Mouse (Mus musculus) lung, adult 18-20 months (tissue): Measurements from ENCODE around the gene Actr5.
A peak's percentile ranks its signal among the peaks of the same experiment; 100 is the strongest.

Source experiments
- DNase-seq, 2 experiments: peaks; one replicate each; pipeline ENCODE4 v3.0.0; 2022; ENCODE audit warnings: mixed read lengths in 2 of 2

The Actr5 gene

DNA sequence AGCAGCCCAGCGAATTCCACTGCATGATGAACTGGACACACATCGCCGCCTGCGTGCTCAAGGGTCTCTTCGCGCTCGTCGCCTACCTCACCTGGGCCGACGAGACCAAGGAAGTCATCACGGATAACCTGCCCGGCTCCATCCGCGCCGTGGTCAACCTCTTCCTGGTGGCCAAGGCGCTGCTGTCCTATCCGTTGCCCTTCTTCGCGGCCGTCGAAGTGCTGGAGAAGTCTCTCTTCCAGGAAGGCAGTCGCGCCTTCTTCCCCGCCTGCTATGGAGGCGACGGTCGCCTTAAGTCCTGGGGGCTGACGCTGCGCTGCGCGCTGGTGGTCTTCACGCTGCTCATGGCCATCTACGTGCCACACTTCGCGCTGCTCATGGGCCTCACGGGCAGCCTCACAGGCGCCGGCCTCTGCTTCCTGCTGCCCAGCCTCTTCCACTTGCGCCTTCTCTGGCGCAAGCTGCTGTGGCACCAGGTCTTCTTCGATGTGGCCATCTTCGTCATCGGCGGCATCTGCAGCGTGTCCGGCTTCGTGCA, 10.2 kb upstream of the Actr5 start:
- no peak for DNase-seq

DNA sequence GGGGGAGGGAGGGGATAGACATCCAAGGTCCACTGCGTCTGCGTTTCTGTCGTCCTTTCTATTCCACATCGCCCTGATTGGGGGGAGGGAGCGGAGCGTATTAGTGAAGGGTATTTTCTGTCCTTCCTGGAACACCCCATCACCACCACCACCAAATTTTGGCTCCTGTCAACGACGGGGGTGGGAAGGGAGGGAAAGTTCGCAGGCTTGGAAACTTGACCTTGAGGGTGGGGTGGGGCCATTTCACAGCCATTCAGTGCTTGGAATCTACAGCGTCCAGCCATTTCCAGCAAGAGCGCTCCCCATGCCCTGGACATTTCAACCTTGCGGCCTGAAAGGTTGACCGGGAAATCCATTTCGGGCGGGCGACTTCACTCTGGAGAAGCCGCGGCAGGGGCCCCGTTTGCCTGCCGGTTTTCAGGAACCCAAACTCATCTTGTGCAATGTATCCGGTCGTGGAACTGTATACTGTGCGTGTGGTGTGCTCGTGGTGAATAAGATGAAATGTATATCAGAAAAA, 9.5 kb upstream of the Actr5 start:
- no peak for DNase-seq

DNA sequence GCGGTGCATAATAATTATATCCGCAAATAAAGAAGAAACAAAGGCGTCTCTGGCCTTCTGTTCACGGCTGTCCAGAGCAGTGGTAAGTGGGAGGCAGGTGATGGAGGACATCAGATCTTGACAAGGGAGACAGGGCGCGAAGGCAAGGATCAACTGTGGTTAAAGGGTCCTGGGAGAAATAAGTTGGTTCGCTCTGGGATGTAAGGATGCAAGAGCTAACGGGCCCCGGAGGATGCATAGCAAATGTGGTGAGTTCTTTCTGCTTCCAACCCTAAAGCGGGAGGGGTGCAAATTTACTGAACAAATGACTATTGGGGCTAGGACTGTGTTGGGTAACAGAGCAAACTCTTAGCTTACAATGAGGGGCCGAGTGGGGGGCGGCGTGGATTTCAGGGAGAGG, 9.0 kb upstream of the Actr5 start:
- no peak for DNase-seq

DNA sequence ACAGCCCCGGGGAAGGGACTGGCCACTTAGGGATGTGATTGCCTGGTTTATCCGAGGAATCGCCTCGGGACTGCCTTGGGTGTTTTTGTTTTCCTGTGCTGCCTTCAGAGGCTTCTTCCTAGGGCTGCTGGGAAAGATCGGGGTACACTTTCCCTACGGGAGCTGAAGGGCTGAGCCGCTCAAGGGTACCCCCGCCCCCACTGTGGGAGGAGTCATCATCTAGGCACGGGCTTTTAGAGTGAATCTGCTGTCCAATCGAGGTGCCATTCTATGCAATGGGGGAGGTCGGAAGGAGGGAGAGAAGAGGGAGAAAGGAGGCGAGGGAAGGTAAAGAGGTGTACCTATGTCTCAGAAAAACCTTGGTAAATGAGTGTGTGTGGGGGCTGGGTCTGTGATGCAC, 8.4 kb upstream of the Actr5 start:
- no peak for DNase-seq

DNA sequence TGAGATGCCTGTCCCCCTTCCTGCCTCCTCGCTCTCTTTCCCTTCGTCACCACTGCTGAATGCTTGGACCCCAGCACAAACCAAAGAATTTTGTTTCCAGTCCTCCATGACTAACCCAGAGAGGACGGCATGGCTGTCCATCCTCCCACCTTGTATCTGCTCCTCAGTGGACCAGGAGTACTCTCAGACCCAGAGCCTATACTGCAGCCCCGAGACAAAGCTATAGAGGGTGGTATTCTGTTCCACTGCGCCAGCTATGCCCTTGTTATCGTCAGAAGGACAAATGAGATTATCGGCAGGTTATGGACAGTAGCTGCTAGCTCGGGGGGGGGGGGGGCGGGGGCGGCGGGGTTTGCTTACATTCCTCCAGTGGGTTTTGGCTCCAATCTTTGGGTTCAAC, 7.9 kb upstream of the Actr5 start:
- no peak for DNase-seq

DNA sequence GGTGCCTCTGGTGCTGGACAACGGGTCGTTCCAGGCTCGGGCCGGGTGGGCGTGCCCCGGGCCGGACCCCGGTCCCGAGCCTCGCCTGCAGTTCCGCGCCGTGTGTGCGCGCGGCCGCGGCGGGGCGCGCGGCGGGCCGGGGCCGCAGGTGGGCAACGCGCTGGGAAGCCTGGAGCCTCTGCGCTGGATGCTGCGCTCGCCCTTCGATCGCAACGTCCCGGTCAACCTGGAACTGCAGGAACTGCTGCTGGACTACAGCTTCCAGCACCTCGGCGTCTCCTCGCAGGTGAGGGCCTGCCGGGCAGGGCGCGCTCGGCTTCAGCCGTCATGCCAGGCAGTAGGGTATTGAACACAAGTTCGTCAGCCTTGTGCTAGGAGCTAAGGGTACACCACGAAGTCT, 543 bp downstream of the Actr5 start:
- DNase-seq: no peak

DNA sequence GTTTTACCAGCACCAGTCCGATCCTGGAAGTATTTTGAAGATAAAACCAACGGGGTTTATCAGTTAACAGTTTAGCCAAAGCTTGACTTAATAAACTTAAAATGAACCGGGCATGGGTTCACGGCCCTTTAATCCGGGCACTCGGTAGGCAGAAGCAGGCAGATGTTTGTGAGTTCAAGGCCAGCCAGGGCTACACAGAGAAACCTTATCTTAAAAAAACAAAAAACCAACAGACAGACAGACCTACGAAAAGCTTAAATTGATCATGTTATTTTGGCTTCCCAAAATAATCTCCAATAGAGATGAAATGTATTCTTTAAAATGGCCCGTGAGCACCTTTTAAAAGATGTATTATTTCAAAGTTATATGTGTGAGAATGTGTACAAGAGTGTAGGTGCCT, 1.0 kb downstream of the Actr5 start:
- no peak for DNase-seq

DNA sequence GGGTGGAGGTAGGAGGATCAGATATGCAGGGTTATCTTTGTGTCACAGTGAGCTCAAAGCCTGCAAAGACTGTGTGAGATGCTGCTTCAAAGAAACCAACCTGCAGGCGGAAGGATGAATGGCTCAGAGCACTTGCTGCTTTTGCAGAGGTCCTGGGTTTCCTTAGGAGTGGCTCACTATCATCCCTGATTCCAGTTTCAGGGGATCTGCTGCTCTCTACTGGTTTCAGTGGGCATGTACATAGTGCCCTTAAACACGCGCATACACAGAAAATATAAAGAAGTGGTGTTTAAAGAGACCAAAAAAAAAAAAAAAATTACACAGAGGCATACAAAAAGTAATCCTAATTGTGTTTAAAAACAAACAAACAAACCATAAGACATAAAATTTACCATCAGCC, 4.2 kb downstream of the Actr5 start:
- DNase-seq: no peak

DNA sequence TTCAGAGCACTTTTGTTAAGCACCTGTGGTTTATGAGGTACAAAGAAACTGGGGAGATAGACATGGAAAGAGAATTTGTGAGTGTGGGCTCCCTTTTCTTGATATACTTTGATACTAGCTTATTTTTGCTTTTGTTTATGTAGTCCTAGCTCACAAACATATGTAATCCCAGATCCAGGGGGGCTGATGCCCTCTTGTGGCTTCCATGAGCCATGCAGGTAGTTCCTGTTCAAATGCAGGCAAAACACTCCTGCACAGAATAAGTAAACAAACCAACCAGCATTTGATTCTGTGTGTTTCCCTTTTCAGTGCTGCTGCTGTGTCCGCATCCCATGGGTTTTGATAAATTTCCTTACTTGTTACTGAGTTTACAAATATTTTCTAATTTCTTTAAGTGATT, 4.7 kb downstream of the Actr5 start:
- DNase-seq: no peak

DNA sequence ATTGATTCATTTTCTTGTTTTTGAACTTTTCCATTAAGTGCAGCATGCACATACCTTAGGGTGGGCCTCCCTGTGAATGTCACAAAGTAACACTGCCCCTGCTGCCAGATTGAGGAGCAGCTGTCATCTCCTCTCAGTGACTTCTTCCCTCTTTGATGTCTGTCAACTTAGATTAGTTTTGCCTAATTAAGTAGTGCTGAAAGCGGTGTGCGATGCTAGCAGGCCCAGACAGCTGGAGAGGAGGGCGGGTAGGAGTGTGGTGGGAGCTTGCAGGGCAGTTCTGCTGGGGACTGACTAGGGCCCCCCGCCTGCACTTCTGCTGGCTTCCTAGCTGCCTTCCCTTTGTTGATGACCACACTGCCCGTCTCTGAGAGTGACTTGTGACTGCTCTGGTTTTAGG, 7.2 kb downstream of the Actr5 start:
- no peak for DNase-seq

DNA sequence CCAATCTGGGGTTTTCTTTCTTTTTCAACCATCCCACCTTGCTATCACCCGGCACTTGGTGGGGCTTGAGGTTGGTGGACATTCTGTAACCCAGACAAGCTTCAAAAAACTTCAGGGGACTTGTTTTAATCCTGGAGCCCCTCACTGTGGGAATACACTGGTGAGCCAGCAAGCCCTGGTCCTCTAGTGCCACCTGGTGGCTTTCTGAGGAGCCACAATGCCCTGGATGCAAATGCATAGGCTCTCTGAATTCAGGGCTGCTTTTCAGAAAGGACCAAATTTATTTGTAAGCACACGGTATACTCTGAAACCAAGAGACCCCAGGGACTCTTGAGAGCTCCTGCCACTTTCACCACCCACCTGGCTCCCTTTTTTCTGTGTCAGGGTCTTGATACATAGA, 17.2 kb downstream of the Actr5 start:
- DNase-seq: peak; percentile 37 to 51

DNA sequence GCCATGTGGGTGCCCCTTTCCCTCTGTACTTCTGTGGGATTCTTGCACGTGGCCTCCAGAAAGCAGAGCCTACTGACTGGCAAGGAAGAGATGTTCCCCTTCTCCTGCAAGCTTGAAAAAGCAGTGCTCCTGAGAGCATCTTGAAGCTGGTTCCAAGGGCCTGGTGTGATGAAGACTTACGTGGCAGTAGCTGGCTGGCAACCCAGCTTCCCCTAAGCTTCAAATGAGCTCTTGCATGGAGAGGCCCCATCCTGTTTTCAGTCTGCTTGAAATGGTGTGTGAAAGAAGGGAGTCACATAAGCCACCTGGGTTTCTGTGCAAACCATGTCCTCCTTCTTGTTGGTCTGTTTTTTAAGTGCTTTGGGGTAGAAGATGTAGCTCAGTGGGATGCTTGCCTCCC, 17.9 kb downstream of the Actr5 start:
- no peak for DNase-seq

DNA sequence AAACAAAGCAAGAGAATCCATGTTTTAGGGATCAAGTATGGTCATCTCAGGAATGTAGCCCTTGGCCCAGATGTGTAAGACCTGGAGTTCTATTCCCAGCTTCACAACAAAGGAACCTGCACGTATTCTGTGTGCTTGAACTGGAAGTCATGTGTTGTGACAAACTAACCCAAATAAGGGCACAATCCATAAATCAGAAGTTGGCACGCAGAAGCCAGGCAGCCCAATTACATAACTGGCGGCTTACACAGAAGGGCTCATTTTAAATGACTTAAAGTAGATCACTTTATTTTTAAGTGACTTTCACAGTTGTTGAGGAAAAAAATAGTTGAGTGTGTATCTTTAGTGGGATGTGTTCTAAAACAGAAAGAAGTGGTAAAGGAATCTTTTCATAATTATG, 19.1 kb downstream of the Actr5 start:
- DNase-seq: no peak

DNA sequence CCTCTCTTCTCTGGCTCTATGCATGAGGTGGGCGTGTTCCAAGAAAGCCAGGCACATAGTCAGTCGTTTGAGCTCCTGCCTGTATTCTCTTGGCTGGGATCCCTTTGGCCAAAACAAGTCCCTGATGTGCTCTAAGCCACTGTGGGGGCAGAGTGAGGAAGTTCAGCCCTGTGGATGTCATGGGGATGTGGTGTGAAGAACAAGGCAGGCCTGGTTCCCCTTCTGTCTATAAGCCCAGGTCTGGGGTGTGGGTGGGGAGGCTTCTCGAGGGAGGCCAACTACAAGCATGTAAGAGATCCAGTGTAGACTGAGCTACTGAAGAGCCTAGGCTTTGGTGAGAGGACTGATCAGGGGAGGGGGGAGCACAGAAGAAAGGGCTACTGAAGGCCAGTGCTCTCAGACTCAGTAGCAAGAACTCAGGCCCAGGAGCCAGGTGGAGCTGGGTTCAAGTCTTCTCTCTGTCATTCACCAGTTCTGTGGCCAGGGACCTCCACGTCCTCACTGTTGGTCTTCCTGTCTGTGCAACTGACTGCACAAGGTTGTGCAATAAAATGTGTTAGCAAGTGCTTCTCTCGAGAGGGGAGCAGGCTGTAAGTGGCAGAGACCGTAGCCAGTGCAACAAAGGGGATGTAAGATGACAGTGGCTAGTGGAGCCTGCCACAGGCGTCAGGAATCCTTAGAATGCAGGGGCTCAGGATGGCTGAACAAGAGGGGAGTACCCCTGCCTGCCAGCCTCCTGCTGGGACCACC, 26.6 kb downstream of the Actr5 start:
- DNase-seq: no peak

DNA sequence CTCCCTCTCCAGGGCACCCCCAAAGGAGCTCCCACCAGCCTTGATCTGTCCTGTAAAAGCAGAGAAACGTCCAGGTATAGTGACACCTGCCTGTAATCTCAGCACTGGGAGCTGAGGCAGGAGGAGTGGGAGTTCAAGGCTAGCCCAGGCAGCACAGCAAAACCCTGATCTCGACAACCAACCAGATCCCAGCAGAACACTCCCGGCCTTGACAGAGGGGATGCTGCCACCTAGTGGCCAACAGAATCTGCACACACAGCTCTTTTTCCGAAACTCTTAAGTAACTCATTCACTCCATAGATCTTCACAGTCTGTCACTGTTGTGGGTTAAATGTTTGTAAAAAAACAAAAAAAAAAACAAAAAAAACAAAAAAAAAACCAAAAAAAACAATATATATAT, 28.3 kb downstream of the Actr5 start:
- peak; percentile 70 to 74 for DNase-seq

DNA sequence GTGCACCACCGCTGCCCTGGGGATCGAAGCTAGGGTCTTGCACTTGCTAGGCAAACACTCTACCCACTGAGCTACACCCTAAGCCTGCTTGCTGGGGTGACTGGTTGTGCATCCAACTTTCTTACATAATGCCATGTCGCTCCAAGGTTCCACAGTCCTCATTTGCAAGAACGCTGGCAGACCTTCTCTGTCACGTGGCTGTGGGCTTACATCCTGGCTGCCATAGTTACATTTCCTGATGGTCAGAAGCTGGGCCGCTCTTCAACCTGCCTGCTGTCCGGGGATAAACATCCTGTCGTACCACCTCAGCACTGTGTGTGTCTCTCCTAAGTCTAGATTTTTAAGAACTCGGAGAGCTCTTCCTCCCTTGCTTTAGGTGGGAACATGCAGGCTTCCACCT, 30.0 kb downstream of the Actr5 start:
- peak; percentile 61 to 74 for DNase-seq

DNA sequence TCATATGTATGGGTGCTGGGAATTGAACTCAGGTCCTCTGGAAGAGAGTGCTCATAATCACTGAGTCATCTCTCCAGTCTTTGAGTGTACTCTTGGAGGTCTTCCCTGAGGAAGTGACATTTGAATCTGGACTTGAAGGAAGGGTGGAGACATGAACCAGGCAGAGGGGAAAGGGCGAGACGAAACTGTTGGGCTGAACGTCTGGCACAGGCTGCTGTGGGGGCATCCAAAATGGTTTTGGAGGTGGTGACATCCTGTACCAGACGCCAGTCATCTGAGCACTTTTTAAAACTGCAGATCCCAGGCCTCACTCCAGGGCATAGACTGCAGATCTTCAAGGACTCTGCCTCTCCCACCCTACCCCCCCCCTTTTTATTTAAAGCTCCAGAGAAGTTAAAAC, 31.1 kb downstream of the Actr5 start:
- peak in 1 of 2 experiments; percentile 66 for DNase-seq

DNA sequence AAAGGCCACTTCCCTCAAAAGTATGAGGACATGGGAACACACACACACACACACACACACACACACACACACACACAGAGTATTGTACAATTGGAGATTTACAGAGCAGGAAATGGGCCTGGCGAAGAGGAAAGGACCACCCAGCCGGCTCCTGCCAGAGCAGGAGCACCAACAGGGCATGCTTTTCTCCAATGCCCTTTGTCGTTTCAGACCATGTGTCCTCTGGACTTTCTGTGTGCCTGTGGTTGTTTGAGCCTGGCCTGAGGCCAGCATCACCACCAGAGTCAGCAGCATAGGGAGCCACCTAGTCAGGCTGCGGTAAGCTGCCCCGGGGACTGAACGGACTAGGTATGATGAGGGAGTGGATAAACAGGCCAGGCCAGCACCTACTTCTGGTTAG, 34.1 kb downstream of the Actr5 start:
- peak; percentile 66 to 80 for DNase-seq

DNA sequence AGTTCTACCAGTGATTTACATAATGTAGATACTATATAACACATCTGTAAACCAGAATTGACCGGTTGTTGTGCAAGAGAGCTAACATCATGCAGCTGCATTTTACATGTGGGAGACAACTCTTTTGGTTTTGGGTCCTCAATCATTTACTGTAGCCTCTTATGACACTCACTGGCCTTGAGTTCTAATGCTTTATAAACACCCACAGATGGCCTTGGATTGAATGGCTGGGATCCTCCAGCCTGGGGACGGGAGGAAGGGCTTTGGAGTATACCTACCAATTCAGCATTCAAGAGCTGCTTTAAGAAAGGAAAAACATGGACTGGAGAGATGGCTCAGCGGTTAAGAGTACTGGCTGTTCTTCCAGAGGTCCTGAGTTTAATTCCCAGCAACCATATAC, 34.7 kb downstream of the Actr5 start:
- DNase-seq: no peak

DNA sequence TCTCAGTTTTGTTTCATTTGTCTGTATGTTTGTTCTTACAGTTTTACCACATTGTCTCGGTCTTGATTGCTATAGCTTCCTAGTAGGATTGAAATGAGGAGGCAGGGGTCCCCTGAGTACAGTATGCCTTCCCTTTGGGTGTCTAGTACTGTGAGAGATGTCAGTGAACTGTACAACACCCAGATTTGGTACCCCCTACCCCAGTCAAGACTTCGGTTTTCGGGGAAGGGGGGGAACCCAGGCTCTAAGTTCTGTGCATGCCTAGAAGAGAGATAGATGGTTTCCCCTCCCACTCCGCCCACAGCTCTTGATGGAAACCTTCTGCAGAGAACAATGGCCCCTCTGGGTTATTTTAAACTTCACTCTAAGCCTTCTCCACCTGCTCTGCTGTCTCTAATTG, 40.4 kb downstream of the Actr5 start, which contains the start of gene Ppp1r16b:
Ppp1r16b (plus strand) TSS at position 301 of the 400 bp plus-strand sequence.
- no peak for DNase-seq

DNA sequence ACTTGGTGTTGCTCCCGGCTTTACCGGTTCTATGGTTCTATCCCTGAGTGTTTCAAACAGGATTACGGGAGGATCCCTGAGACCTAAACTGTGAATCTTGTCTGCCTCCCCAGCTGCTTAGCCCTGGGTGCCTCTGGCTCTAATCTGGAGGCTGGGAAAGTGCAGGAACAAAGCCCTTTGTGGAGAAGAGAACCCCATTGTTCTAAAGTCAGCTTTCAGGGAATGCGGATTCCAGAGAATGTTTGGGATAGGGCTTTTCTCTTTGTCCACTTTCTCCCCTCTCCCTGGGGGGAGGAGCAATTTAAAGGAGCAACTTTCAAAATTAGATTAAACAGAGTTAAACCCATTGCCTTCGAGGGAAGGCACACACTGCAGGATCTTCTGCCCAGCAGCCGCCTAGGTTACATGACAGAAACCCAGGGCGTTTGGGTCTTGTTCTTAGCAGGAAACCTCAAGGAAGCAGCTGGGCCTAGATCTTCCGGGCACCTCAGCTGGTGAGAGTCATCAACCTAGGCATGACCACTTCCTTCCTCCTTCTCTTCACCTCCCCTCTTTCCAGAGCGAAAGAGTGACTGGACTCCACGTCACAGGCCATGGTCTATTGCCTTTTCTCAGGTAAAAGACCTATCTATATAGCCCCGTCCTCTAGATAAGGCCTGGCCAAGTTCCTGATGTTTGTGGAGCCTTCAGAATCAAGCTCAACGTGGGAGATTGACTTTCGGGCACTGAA, 41.5 kb downstream of the Actr5 start:
- DNase-seq: peak; percentile 52 to 55

DNA sequence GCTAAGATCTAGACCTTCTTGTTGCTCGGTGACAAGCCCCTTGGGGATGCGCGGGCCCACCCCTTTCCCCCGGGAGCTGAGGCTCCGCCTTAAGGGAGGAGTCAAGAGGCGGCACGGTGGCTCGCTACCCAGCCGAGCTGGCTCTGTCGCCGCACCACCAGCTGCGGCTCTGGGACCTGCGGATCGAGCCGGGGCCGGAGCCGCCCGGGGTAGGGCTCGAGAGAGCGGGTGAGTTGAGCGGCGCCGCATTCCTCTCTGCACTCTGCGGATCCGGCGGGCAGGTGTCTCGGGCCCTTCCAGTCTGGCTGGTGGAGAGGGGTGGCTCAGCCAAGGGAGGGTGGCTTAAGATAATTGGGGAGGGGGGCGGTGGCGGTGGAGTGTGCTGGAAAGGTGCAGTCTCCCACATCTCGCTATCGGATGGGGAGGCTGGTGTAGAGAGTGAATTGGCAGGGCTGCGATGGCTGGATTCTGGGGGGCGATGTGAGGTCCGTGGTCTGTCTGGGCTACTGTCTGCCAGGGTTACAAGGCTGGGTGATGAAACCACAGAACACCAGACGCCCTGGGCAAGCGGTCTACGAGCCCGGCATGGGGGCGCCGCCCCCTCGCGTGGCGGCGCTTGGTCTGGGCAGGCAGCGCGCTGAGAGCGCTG, 42.5 kb downstream of the Actr5 start:
- peak; percentile 69 for DNase-seq

DNA sequence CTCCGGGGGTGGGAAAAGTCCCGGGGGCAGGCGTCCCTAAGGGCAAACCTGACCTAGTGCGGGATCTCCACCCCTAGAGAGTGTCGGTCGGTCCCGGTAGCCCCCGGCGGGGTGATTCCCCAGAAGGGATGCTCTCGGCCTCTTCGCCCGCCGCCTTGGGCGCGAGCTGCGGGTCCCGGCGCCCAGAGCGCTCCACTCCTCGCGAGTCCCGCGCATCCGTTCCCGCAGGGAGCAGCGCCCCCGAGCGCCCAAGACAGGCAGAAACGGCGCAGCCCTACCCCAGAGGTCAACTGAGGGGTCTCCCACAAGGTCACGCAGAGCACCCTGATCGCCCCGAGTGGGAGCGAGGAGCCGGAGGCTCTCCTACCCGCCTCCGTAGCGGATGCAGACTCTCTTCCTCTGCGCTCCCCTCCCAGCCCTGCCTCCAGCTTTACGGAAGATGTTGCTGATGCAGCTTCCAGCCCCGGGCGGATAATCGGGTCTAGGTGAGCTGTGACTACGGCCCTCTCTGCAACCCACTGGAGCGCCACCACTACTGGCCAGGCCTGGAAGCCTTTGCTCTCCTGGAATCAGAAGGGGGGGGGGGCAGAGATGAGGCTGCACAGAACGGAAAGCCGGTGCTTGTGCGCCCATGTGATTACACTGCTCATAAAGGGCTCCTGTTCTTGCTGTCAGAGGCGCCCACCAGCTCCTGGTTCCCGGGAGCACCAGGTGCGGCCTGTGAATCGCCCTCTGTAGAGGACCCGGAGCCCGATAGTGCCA, 43.2 kb downstream of the Actr5 start:
- peak; percentile 38 to 45 for DNase-seq
